Mouse (Mus musculus): Measurements from ENCODE around the gene Nebl.

DNA sequence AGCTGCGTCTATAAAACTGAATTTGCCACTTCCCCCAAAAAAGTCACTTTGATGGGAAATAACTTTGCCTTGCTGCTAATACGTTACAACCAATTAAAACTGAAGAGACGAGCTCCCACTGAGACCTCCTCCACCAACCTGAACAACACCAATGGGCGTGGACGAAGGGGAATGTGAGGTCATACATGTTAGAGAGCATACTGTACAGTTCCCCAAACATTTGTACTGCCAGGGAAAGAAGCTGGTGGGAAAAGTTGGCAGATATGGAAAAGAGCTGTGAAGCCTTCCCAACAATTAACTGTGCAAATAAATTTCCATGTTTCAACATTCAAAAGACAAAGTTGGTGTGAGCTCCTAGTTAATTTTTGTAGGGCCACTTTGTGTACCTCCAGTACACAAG, 25.3 kb downstream of the Nebl start:
- no peak for TF ChIP-seq EP300 (IDR thresholded peaks at IDR 0.05)
- TF ChIP-seq CTCF (IDR thresholded peaks at IDR 0.05) = no peak

Measured in lung, postnatal 0 days (tissue).